Mouse (Mus musculus) liver, embryonic 16.5 days (tissue): Measurements from ENCODE around the gene Gm3880. TPM values are rescaled to one million over a fixed set of nuclear protein-coding genes. Genes with fewer than 3 reads are reported as not detected.

Experiments
- ATAC-seq: fragments of 200-750 bp; cut with Nextera tagmentation; 2 replicates; pipeline ENCODE4 v1.8.0; 2017; ENCODE audit warnings: low read depth, mild to moderate bottlenecking, moderate number of reproducible peaks, moderate library complexity
- H3K27ac ChIP-seq: fragments of 300-500 bp; sonication (generic); 2 replicates; pipeline ENCODE4 v1.5.1; 2014; ENCODE audit warnings: mild to moderate bottlenecking, low read length
- H3K27me3 ChIP-seq: fragments of 300-500 bp; sonication (generic); 2 replicates; pipeline ENCODE4 v1.6.1; 2014; ENCODE audit warnings: low read depth, low read length, mixed read lengths; ENCODE audit not compliant: control insufficient read depth, insufficient read depth
- H3K36me3 ChIP-seq: fragments of 300-500 bp; sonication (generic); 2 replicates; pipeline ENCODE4 v1.6.1; 2014; ENCODE audit warnings: mild to moderate bottlenecking; ENCODE audit not compliant: control insufficient read depth, insufficient read depth
- H3K4me1 ChIP-seq: fragments of 300-500 bp; sonication (generic); 2 replicates; pipeline ENCODE4 v1.6.1; 2014; ENCODE audit warnings: low read depth, low read length, mixed read lengths; ENCODE audit not compliant: control insufficient read depth
- H3K4me2 ChIP-seq: fragments of 300-500 bp; sonication (generic); 2 replicates; pipeline ENCODE4 v1.6.1; 2014; ENCODE audit warnings: low read depth, low read length, mixed read lengths
- H3K4me3 ChIP-seq: fragments of 300-500 bp; sonication (generic); 2 replicates; pipeline ENCODE4 v1.5.1; 2014; ENCODE audit warnings: low read depth, mild to moderate bottlenecking, low read length
- H3K9ac ChIP-seq: fragments of 300-500 bp; sonication (generic); 2 replicates; pipeline ENCODE4 v1.6.1; 2014; ENCODE audit warnings: low read depth, low read length
- H3K9me3 ChIP-seq: fragments of 300-500 bp; sonication (generic); replicated peaks from 2 replicates; pipeline ENCODE4 v1.6.1; 2016; ENCODE audit warnings: low read length; ENCODE audit not compliant: control insufficient read depth
- WGBS: fragments of 180-500 bp; shearing (Covaris S2); extraction: QIAGEN DNeasy Blood & Tissue Kit; methylation state at CpG from one replicate; pipeline ENCODE4 v1.1.7; 2014; ENCODE audit not compliant: insufficient replicate concordance; 5-methylcytosine and 5-hydroxymethylcytosine counted together
- polyA plus RNA-seq: library from polyadenylated mRNA; unstranded; fragments of >200 nt; fragmentation: Nextera tagmentation; extraction: Ambion mirVana; gene quantifications from 2 replicates; pipeline ENCODE4 v1.2.1, GENCODE M21; 2015

The Gm3880 gene
- polyA plus RNA-seq, 1 experiment from 2014 or later = not detected

GRCm38 (mm10) chrX:102645146-102645545, 41.6 kb downstream of the Gm3880 start:
- H3K9ac ChIP-seq = no peak overlapping the region
- H3K36me3 ChIP-seq = no peaks in the 10 kb centered on the region
- WGBS = 41% methylated on average over 6 of the region's 6 CpGs
- H3K4me1 ChIP-seq = no peaks in the 10 kb centered on the region
- H3K27me3 ChIP-seq = peaks cover 8% of the 10 kb centered on the region
- peak overlapping the region; percentile 60; the same call in 1 of the 2 replicates for H3K4me3 ChIP-seq
- H3K4me2 ChIP-seq = peak overlapping the region; percentile 62
- no peak overlapping the region for H3K27ac ChIP-seq
- ATAC-seq = no peak
- H3K9me3 ChIP-seq = no peaks in the 10 kb centered on the region

DNA sequence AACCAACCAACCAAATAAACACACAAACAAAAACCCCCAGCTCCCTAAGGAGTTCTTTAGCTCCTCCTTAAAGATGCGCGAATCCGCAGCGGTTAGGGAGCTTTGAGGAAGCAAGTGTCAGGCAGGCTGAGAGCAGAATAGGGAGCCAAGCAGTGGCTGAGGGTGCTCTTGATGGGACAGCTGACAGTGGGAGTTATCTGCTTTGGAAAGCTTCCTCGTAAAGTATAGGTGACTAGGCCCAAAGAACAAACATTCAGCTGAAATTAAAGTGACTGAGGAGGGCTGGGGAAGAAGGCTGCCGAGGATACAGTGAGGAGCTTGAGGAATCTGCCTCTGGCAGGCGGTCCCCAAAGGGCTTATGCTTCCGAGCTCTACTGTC, 42.2 kb downstream of the Gm3880 start:
- H3K27me3 ChIP-seq = peaks cover 8% of the 10 kb centered on the region
- no peaks in the 10 kb centered on the region for H3K9me3 ChIP-seq
- H3K4me1 ChIP-seq = no peaks in the 10 kb centered on the region
- 13% methylated on average over 8 of the region's 8 CpGs for WGBS
- peak overlapping the region; percentile 7; the same call in 1 of the 2 replicates for H3K9ac ChIP-seq
- peak overlapping the region; percentile 60 for H3K4me3 ChIP-seq
- ATAC-seq = no peak
- H3K36me3 ChIP-seq = no peaks in the 10 kb centered on the region
- no peak overlapping the region for H3K27ac ChIP-seq
- peak overlapping the region; percentile 62 for H3K4me2 ChIP-seq

DNA sequence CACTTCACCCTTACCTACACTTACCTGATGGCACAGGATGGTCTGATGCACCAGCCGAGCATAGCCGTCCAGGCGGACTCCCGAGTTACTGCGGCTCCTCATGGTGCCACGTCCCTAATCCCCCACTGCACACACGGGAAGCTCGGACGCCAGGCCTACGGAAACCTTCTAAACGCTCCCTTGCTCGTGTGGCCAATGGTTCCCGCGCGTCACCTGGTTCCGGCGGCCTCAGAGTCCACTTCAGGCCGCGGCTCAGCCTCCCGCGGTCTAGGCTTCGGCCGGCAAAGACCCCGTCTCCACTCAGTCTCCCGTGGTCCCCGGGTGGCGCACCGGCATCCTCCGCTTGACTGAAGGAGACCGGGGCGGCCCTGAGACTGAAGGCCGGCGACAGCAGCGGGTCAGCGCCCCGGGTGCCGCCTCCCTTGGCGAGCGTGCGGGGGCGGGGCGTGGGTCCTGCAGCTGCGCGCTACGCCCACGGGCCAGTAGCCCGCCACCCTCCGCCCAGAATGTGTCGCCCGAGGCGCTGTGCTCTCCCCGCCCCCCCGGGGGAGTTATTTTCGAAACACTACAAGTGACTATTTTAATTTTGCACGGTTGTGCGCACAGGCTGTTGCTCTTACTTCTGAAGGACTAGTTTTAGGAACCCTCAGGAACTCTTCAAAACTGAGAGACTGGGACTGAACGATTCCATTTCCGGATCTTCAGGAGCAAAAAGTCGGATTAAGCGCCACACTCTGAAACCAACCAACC, 42.8 kb downstream of the Gm3880 start, which contains the start of gene Phka1:
TSS of gene Phka1 (minus strand) at position 424 of the 750 bp plus-strand sequence.
- H3K9ac ChIP-seq = peak within 1 kb of the TSS; percentile 7; the same call in 1 of the 2 replicates
- peak; percentile 79 for ATAC-seq
- H3K27ac ChIP-seq = no peak within 1 kb of the TSS

More for the DNA sequence above, 42.8 kb downstream of the Gm3880 start, which contains the start of gene Phka1:
- H3K4me1 ChIP-seq = no peaks in the 10 kb centered on the region
- 24% methylated on average over 60 of the region's 60 CpGs for WGBS
- H3K27me3 ChIP-seq = peaks cover 8% of the 10 kb centered on the region
- H3K4me3 ChIP-seq = peak within 1 kb of the TSS; percentile 60
- H3K9me3 ChIP-seq = no peaks in the 10 kb centered on the region
- no peaks in the 10 kb centered on the region for H3K36me3 ChIP-seq
- H3K4me2 ChIP-seq = peak within 1 kb of the TSS; percentile 62

Other genes with a start within 250 kb of the Gm3880 start
- gene Hdac8, start 181.6 kb downstream of the Gm3880 start, polyA plus RNA-seq = 2.0 and 2.1 TPM in 2 replicates
- gene Phka1, start 42.7 kb downstream of the Gm3880 start, polyA plus RNA-seq = 0.71 and 1.1 TPM in 2 replicates
- gene Gm9112, start 20.7 kb upstream of the Gm3880 start, polyA plus RNA-seq = not detected in 2 replicates
- gene Dmrtc1b, start 20.9 kb upstream of the Gm3880 start, polyA plus RNA-seq = not detected in 2 replicates
- gene Dmrtc1c1, start 116.0 kb upstream of the Gm3880 start, polyA plus RNA-seq = not detected in 2 replicates
- gene Dmrtc1c2, start 167.6 kb upstream of the Gm3880 start, polyA plus RNA-seq = not detected in 2 replicates
- gene 1700031F05Rik, start 181.0 kb upstream of the Gm3880 start, polyA plus RNA-seq = not detected in 2 replicates
- gene Dmrtc1a, start 221.7 kb upstream of the Gm3880 start, polyA plus RNA-seq = not detected in 2 replicates
- not detected in 2 replicates for gene 1700011M02Rik, start 221.9 kb upstream of the Gm3880 start, polyA plus RNA-seq
- not detected in 2 replicates for gene 1700018G05Rik, start 241.4 kb upstream of the Gm3880 start, polyA plus RNA-seq